Mouse (Mus musculus): Measurements from ENCODE around the gene Ptprg. TPM values are rescaled to one million over a fixed set of nuclear protein-coding genes. Genes with fewer than 3 reads are reported as not detected.

The Ptprg gene
- polyA plus RNA-seq, 1 experiment = 16.6 TPM

DNA sequence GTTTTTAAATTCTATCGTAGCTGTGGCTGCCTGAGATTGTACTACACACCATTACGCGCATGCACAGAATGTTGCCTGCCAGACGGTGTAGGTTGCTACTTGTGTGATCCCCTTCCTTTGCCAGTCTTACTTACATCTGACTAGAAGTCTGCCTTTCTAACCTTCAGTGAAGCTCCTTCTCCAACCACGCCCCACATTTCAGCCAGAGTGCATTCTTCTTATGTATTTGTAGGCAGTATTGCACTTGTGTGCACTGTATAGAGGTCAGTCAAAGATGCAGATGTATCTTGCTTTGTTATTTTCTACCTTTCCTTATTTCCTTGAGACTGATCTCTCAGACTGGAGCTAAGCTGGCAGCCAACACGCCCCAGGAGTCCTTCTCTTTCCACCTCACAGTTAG lies 158.8 kb downstream of the Ptprg start:
- no peak for TF ChIP-seq FOSL1 (IDR thresholded peaks at IDR 0.05; ENCODE audit: insufficient read depth, low read length, poor library complexity, severe bottlenecking)
- TF ChIP-seq MYOG (IDR thresholded peaks at IDR 0.05; ENCODE audit: control insufficient read depth, extremely low read depth, insufficient read length) = no peak
- no peak for TF ChIP-seq USF1 (IDR thresholded peaks at IDR 0.05; ENCODE audit: low read depth)
- Histone ChIP-seq H3K79me3 (ENCODE audit: low read depth) (peaks cover 4% of the 10 kb centered on the region), H3K36me3 (ENCODE audit: control insufficient read depth, insufficient read depth) (no peaks in the 10 kb centered on the region), H3K4me3 (ENCODE audit: insufficient read depth, poor library complexity, severe bottlenecking) (no peak overlapping the region), H3K27me3 (ENCODE audit: control insufficient read depth, insufficient read depth, insufficient read length) (no peaks in the 10 kb centered on the region), H3ac (ENCODE audit: control insufficient read depth, insufficient read length, low read depth) (no peak overlapping the region), H3K79me2 (ENCODE audit: control insufficient read depth, insufficient read depth) (no peaks in the 10 kb centered on the region)

DNA sequence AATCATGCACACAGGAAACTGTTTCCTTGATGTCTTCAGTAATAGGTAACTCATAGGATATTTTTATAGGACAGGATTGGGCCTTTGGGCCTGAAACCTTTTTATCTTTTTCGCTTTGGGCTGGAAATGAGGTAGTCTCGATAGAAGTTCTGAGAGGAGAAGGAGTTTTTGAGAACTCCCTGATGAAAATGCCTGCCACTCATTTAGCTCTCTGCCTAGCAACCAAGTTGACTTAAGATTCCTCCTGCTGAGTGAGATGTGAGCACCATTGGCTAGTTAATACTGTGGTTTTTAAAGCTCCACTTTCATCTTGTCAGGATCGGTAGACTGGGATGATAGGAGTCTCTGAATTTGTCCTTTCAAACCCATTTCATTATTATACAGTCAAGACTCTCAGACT lies 162.9 kb downstream of the Ptprg start:
- no peaks in the 10 kb centered on the region for H3K27me3 ChIP-seq (ENCODE audit: control insufficient read depth, insufficient read depth, insufficient read length)
- H3K79me3 ChIP-seq (ENCODE audit: low read depth) = peaks cover 4% of the 10 kb centered on the region
- no peak overlapping the region for H3ac ChIP-seq (ENCODE audit: control insufficient read depth, insufficient read length, low read depth)
- no peaks in the 10 kb centered on the region for H3K36me3 ChIP-seq (ENCODE audit: control insufficient read depth, insufficient read depth)
- no peaks in the 10 kb centered on the region for H3K79me2 ChIP-seq (ENCODE audit: control insufficient read depth, insufficient read depth)
- no peak for TF ChIP-seq CTCF (IDR thresholded peaks at IDR 0.05; ENCODE audit: control insufficient read depth, insufficient read depth, insufficient read length)
- TF ChIP-seq FOSL1 (IDR thresholded peaks at IDR 0.05; ENCODE audit: insufficient read depth, low read length, poor library complexity, severe bottlenecking) = no peak
- TF ChIP-seq MYOD1 (IDR thresholded peaks at IDR 0.05; ENCODE audit: control insufficient read depth, insufficient read length, low read depth) = no peak
- TF ChIP-seq USF1 (IDR thresholded peaks at IDR 0.05; ENCODE audit: low read depth) = no peak
- no peak for TF ChIP-seq MAX (IDR thresholded peaks at IDR 0.05)
- no peak for TF ChIP-seq CEBPB (IDR thresholded peaks at IDR 0.05; ENCODE audit: low read depth)
- TF ChIP-seq MYOG (IDR thresholded peaks at IDR 0.05; ENCODE audit: control insufficient read depth, extremely low read depth, insufficient read length) = no peak
- no peak overlapping the region for H3K4me3 ChIP-seq (ENCODE audit: insufficient read depth, poor library complexity, severe bottlenecking)

DNA sequence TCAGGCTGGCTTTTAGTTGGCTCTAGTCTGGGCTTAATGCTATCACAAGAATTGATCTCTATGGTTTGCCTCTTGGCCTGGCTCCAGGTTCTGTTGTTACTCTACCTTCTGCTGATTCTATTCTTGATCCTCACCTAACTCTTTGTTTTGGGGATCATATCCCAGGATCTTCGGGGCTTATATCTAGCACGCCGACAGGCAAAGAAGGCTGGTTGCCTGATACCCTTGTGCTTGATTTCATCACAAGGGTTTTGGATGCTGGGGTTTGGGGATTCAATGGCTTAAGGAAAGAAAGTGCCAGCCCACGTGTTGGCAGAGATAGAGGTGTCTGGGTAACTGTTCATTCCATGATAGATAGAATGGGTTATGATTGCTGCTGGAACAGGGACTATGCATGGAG lies 164.9 kb downstream of the Ptprg start:
- Histone ChIP-seq H3K79me2 (ENCODE audit: control insufficient read depth, insufficient read depth) (no peaks in the 10 kb centered on the region), H3ac (ENCODE audit: control insufficient read depth, insufficient read length, low read depth) (no peak overlapping the region), H3K4me3 (ENCODE audit: insufficient read depth, poor library complexity, severe bottlenecking) (no peak overlapping the region), H3K27me3 (ENCODE audit: control insufficient read depth, insufficient read depth, insufficient read length) (no peaks in the 10 kb centered on the region), H3K79me3 (ENCODE audit: low read depth) (peaks cover 4% of the 10 kb centered on the region), H3K36me3 (ENCODE audit: control insufficient read depth, insufficient read depth) (no peaks in the 10 kb centered on the region)
- TF ChIP-seq MYOD1 (IDR thresholded peaks at IDR 0.05; ENCODE audit: control insufficient read depth, insufficient read length, low read depth) = no peak
- no peak for TF ChIP-seq CTCF (IDR thresholded peaks at IDR 0.05; ENCODE audit: control insufficient read depth, insufficient read depth, insufficient read length)
- TF ChIP-seq FOSL1 (IDR thresholded peaks at IDR 0.05; ENCODE audit: insufficient read depth, low read length, poor library complexity, severe bottlenecking) = no peak
- TF ChIP-seq USF1 (IDR thresholded peaks at IDR 0.05; ENCODE audit: low read depth) = no peak
- TF ChIP-seq CEBPB (IDR thresholded peaks at IDR 0.05; ENCODE audit: low read depth) = no peak
- TF ChIP-seq MAX (IDR thresholded peaks at IDR 0.05) = no peak
- TF ChIP-seq MYOG (IDR thresholded peaks at IDR 0.05; ENCODE audit: control insufficient read depth, extremely low read depth, insufficient read length) = no peak

DNA sequence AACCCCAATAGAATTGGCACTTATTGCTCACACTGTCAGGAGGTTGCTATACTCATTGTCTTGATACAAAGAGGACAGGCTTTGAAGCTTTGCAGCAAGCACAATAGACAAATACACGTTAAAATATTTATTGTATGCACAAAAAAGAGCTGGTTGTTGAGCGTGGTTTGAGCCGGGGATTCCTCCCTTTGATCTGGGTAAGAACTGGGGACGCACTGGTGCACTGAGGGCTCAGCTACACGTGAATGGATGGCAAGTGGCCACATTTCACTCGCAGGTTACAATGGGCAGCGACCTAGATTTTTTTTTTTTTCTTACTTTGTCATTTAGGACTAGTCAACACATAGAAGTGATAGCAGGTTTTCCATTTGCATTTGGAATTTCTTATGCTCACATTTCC lies 165.9 kb downstream of the Ptprg start:
- no peak overlapping the region for H3K4me3 ChIP-seq (ENCODE audit: insufficient read depth, poor library complexity, severe bottlenecking)
- H3K27me3 ChIP-seq (ENCODE audit: control insufficient read depth, insufficient read depth, insufficient read length) = no peaks in the 10 kb centered on the region
- no peaks in the 10 kb centered on the region for H3K79me2 ChIP-seq (ENCODE audit: control insufficient read depth, insufficient read depth)
- no peak overlapping the region for H3ac ChIP-seq (ENCODE audit: control insufficient read depth, insufficient read length, low read depth)
- no peak for TF ChIP-seq FOSL1 (IDR thresholded peaks at IDR 0.05; ENCODE audit: insufficient read depth, low read length, poor library complexity, severe bottlenecking)
- TF ChIP-seq MYOD1 (IDR thresholded peaks at IDR 0.05; ENCODE audit: control insufficient read depth, insufficient read length, low read depth) = no peak
- no peak for TF ChIP-seq MYOG (IDR thresholded peaks at IDR 0.05; ENCODE audit: control insufficient read depth, extremely low read depth, insufficient read length)
- no peak for TF ChIP-seq USF1 (IDR thresholded peaks at IDR 0.05; ENCODE audit: low read depth)
- TF ChIP-seq CTCF (IDR thresholded peaks at IDR 0.05; ENCODE audit: control insufficient read depth, insufficient read depth, insufficient read length) = no peak
- no peak for TF ChIP-seq CEBPB (IDR thresholded peaks at IDR 0.05; ENCODE audit: low read depth)
- TF ChIP-seq MAX (IDR thresholded peaks at IDR 0.05) = no peak
- no peaks in the 10 kb centered on the region for H3K36me3 ChIP-seq (ENCODE audit: control insufficient read depth, insufficient read depth)
- H3K79me3 ChIP-seq (ENCODE audit: low read depth) = peaks cover 4% of the 10 kb centered on the region

DNA sequence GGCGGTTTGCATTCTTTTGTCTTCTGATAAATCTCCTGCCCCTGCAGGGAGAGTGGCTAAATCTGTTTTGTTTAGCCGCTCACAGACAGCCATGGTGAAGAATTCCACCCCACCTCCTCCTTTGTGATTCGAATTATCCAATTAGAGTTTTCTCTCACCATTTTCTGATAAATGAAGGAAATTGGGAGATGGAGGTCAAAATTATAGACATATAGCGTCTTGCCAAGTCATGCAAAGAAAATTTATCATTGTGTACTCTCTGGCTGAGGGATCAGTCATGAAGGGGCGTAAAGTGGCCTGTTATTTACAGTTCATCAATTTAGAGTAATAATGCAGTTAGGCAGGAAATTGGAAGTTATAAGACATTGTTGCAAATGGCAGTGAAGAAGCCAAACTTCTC lies 168.8 kb downstream of the Ptprg start:
- no peak overlapping the region for H3ac ChIP-seq (ENCODE audit: control insufficient read depth, insufficient read length, low read depth)
- H3K36me3 ChIP-seq (ENCODE audit: control insufficient read depth, insufficient read depth) = no peaks in the 10 kb centered on the region
- no peak overlapping the region for H3K4me3 ChIP-seq (ENCODE audit: insufficient read depth, poor library complexity, severe bottlenecking)
- TF ChIP-seq MYOD1 (IDR thresholded peaks at IDR 0.05; ENCODE audit: control insufficient read depth, insufficient read length, low read depth) = no peak
- no peaks in the 10 kb centered on the region for H3K27me3 ChIP-seq (ENCODE audit: control insufficient read depth, insufficient read depth, insufficient read length)
- no peaks in the 10 kb centered on the region for H3K79me3 ChIP-seq (ENCODE audit: low read depth)
- no peaks in the 10 kb centered on the region for H3K79me2 ChIP-seq (ENCODE audit: control insufficient read depth, insufficient read depth)

DNA sequence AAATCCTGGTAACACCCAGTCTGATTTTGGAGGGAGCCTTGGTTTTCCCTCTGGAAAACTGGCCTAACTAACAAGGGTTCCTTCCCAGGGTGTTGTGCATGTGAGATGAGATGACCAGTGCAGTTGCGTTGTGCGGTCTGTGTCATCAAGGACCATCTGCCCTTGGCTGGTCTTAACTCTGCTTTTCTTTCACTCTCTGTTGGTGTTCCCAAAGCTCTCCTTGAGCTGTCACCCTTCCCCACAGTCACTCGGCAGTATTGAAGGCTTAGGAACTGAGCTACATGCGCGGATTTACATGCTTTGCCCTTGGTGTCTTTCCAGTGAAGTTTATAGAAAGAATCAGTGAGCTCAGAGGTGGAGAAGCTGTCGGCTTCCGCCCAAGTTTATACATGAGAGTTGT lies 170.5 kb downstream of the Ptprg start:
- H3K4me3 ChIP-seq (ENCODE audit: insufficient read depth, poor library complexity, severe bottlenecking) = no peak overlapping the region
- H3K27me3 ChIP-seq (ENCODE audit: control insufficient read depth, insufficient read depth, insufficient read length) = no peaks in the 10 kb centered on the region
- H3K79me2 ChIP-seq (ENCODE audit: control insufficient read depth, insufficient read depth) = no peaks in the 10 kb centered on the region
- H3ac ChIP-seq (ENCODE audit: control insufficient read depth, insufficient read length, low read depth) = no peak overlapping the region
- H3K36me3 ChIP-seq (ENCODE audit: control insufficient read depth, insufficient read depth) = no peaks in the 10 kb centered on the region
- no peaks in the 10 kb centered on the region for H3K79me3 ChIP-seq (ENCODE audit: low read depth)
- no peak for TF ChIP-seq USF1 (IDR thresholded peaks at IDR 0.05; ENCODE audit: low read depth)
- TF ChIP-seq MAX (IDR thresholded peaks at IDR 0.05) = no peak
- TF ChIP-seq FOSL1 (IDR thresholded peaks at IDR 0.05; ENCODE audit: insufficient read depth, low read length, poor library complexity, severe bottlenecking) = no peak
- TF ChIP-seq MYOG (IDR thresholded peaks at IDR 0.05; ENCODE audit: control insufficient read depth, extremely low read depth, insufficient read length) = no peak
- TF ChIP-seq CEBPB (IDR thresholded peaks at IDR 0.05; ENCODE audit: low read depth) = no peak
- no peak for TF ChIP-seq CTCF (IDR thresholded peaks at IDR 0.05; ENCODE audit: control insufficient read depth, insufficient read depth, insufficient read length)
- no peak for TF ChIP-seq MYOD1 (IDR thresholded peaks at IDR 0.05; ENCODE audit: control insufficient read depth, insufficient read length, low read depth)

Measured in C2C12 (cell line).